Mouse (Mus musculus) gastrocnemius, adult 18-20 months (tissue): ENCODE data around the gene E4f1. TPM values are rescaled to one million over a fixed set of nuclear protein-coding genes. Genes with fewer than 3 reads are reported as not detected.

ENCODE experiments used
- DNase-seq: peaks from one replicate; pipeline ENCODE4 v3.0.0; 2021; ENCODE audit warnings: low spot score
- long read RNA-seq, 2 experiments: library from polyadenylated mRNA; stranded (forward); transcript quantifications; one replicate each; pipeline ENCODE4 v2.0.0; 2021
- total RNA-seq, 2 experiments: library from RNA; stranded (reverse); gene quantifications; 2 replicates each; pipeline ENCODE4 v1.2.3; 2021

Gene E4f1
- 10 to 100 TPM; 10.8 TPM for total RNA-seq
- long read RNA-seq, experiment 1, transcript E4f1-201 (14 exons, 2,574 nt): major isoform, 5 of 12 reads
- long read RNA-seq, experiment 1, partial matches to known transcripts: 0 of 12 reads
- long read RNA-seq, experiment 1, other reads (novel, unspliced or antisense): 7 of 12 reads
- long read RNA-seq, experiment 2, partial matches to known transcripts: 1 of 25 reads
- long read RNA-seq, experiment 2, other reads (novel, unspliced or antisense): 21 of 25 reads

- peak; percentile 98 for DNase-seq
Measured at GRCm38 (mm10) chr17:24469910-24470602, at the start of gene E4f1, which contains the start of gene Pgp. TSS of gene E4f1 (minus strand) at chr17:24470313. TSS of gene Pgp (plus strand) at chr17:24470392.

- DNase-seq: no peak
Measured at GRCm38 (mm10) chr17:24514270-24515257, 44.5 kb upstream of the E4f1 start.

- peak; percentile 35 for DNase-seq
Measured at GRCm38 (mm10) chr17:24513609-24514008, 43.5 kb upstream of the E4f1 start.

- DNase-seq: no peak
Measured at GRCm38 (mm10) chr17:24507806-24508460, 37.8 kb upstream of the E4f1 start.

- DNase-seq: no peak
Measured at GRCm38 (mm10) chr17:24507129-24507664, 37.1 kb upstream of the E4f1 start.

GRCm38 (mm10) chr17:24506332-24507070 lies 36.4 kb upstream of the E4f1 start:
- peak; percentile 46 for DNase-seq

GRCm38 (mm10) chr17:24505286-24505955 lies 35.3 kb upstream of the E4f1 start:
- no peak for DNase-seq

GRCm38 (mm10) chr17:24504085-24504484 lies 34.0 kb upstream of the E4f1 start:
- no peak for DNase-seq

- DNase-seq: no peak
Measured at GRCm38 (mm10) chr17:24502208-24502607, 32.1 kb upstream of the E4f1 start.

GRCm38 (mm10) chr17:24496026-24496425 lies 25.9 kb upstream of the E4f1 start:
- DNase-seq: no peak

- DNase-seq: no peak
Measured at GRCm38 (mm10) chr17:24495443-24495842, 25.3 kb upstream of the E4f1 start.

GRCm38 (mm10) chr17:24494627-24495335 lies 24.7 kb upstream of the E4f1 start:
- peak; percentile 43 for DNase-seq

- no peak for DNase-seq
Measured at GRCm38 (mm10) chr17:24490399-24490798, 20.3 kb upstream of the E4f1 start.

GRCm38 (mm10) chr17:24489265-24490030 lies 19.3 kb upstream of the E4f1 start:
- no peak for DNase-seq

- no peak for DNase-seq
Measured at GRCm38 (mm10) chr17:24488662-24489264, 18.6 kb upstream of the E4f1 start.

- DNase-seq: no peak
Measured at GRCm38 (mm10) chr17:24488186-24488661, 18.1 kb upstream of the E4f1 start, which contains the start of gene Caskin1. TSS of gene Caskin1 (plus strand) at chr17:24488601.

- DNase-seq: no peak
Measured at GRCm38 (mm10) chr17:24485090-24485860, 15.2 kb upstream of the E4f1 start.
